Comparison of ENCODE assay signal across 30 mouse cellular contexts in the genomic region with DNA sequence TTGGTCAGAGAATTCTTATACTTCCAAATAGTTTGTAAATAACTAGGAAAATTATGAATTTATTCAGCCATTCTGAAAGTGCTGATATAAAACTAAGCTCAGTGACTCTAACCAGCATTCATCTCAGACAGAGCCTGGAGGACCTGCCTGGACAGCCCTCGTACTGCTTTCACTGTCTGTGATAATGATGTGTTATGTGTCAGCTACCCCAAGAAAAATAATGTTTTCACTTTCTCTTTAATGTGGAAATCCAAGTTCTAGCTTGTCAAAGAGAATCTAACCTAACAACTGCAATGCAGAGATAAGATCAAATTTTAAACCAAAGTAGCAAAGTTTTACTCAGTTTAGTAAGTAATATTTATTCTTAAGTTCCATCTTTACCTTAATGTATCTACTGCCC. TPM values are rescaled to one million over a fixed set of nuclear protein-coding genes. Genes with fewer than 3 reads are reported as not detected.
DNase-seq lines count a peak whose midpoint lies in the region; ATAC-seq and TF ChIP-seq lines count a peak whose summit lies in the region.
"Had no signal": no experiment of that assay in that cellular context is flagged by ENCODE, and none has a peak within 500 bp of the region (broad histone marks: within the 10 kb centered on the region; RNA-seq: fewer than 3 reads in every experiment).

No protein-coding gene starts in this region.

- 33% methylated on average over 1 of the region's 1 CpGs for WGBS in spleen, adult 2 months
- 76% methylated on average over 1 of the region's 1 CpGs for WGBS in liver, embryonic 12.5 days (ENCODE audit: insufficient replicate concordance)

- peaks cover 8% of the 10 kb centered on the region; the same call in 1 of the 2 replicates for H3K4me1 ChIP-seq in spleen, adult 2 months (ENCODE audit: control insufficient read depth, insufficient read depth, insufficient read length)
- peaks cover 4% of the 10 kb centered on the region for H3K4me1 ChIP-seq in liver, embryonic 12.5 days
- H3K4me1 ChIP-seq: embryonic facial prominence, embryonic 10.5 days; forebrain, embryonic 12.5 days; forebrain, embryonic 15.5 days; heart, embryonic 10.5 days; hindbrain, embryonic 15.5 days had no signal

- DNase-seq in spleen, adult 2 months (ENCODE audit: low read depth in 1 of 2, low spot score in 2 of 2) = no peak
- DNase-seq in spleen, postnatal 14 days (ENCODE audit: low spot score in 2 of 2) = no peak
- peak; percentile 9 for DNase-seq in CD4-positive, CD25-positive, alpha-beta regulatory T cell, adult 2 months (ENCODE audit: low read depth, low spot score)
- peak; percentile 34 for DNase-seq in splenic B cell, adult 2 months (ENCODE audit: low read depth, low spot score)
- no peak for DNase-seq in adrenal gland, postnatal 36 days
- DNase-seq in right cerebral cortex, postnatal 36 days (ENCODE audit: low spot score in 2 of 2) = no peak
- DNase-seq: adrenal gland, adult 2 months; adrenal gland, postnatal 25 days; cerebellum, adult 18-20 months; cerebellum, adult 9-10 months; cerebellum, postnatal 36 days; embryo, embryonic 11 days; gastrocnemius, postnatal 36 days; heart, adult 2 months; heart, postnatal 14 days; heart, postnatal 4 days; kidney, adult 18-20 months had no signal

- no peak for TF ChIP-seq POLR2A in spleen, adult 2 months (IDR thresholded peaks at IDR 0.05; ENCODE audit: low read depth, low read length)

- H3K9me3 ChIP-seq in liver, embryonic 12.5 days (replicated peaks) = no peaks in the 10 kb centered on the region
- H3K9me3 ChIP-seq: embryonic facial prominence, embryonic 10.5 days; embryonic facial prominence, embryonic 13.5 days; forebrain, embryonic 12.5 days; forebrain, embryonic 15.5 days; G1E; heart, embryonic 10.5 days; heart, embryonic 13.5 days; hindbrain, embryonic 15.5 days had no signal

- ATAC-seq in activated CD4-positive, CD25-positive, alpha-beta regulatory T cell, adult 4 months = peak; percentile 68
- no peak for ATAC-seq in liver, embryonic 12.5 days
- ATAC-seq: forebrain, embryonic 15.5 days; intestine, embryonic 16.5 days; Patski had no signal

- H3K4me3 ChIP-seq in spleen, adult 2 months (ENCODE audit: extremely low read depth, insufficient read depth, insufficient read length) = no peak overlapping the region
- no peak overlapping the region for H3K4me3 ChIP-seq in liver, embryonic 12.5 days
- H3K4me3 ChIP-seq: embryonic facial prominence, embryonic 10.5 days; embryonic facial prominence, embryonic 13.5 days; erythroblast, embryonic 14.5 days; forebrain, embryonic 12.5 days; forebrain, embryonic 15.5 days; heart, adult 2 months; heart, embryonic 10.5 days; heart, embryonic 13.5 days; hindbrain, embryonic 15.5 days had no signal

- H3K27me3 ChIP-seq in spleen, adult 2 months (ENCODE audit: control insufficient read depth, insufficient read depth, low read length) = no peaks in the 10 kb centered on the region
- H3K27me3 ChIP-seq in splenic B cell, adult 2 months (ENCODE audit: control insufficient read depth, insufficient read depth, low read length, poor library complexity, severe bottlenecking) = no peaks in the 10 kb centered on the region
- no peaks in the 10 kb centered on the region for H3K27me3 ChIP-seq in liver, embryonic 12.5 days (replicated peaks)
- H3K27me3 ChIP-seq: embryonic facial prominence, embryonic 13.5 days; forebrain, embryonic 12.5 days; forebrain, embryonic 15.5 days; heart, embryonic 13.5 days; hindbrain, embryonic 15.5 days; Patski had no signal

- H3K4me2 ChIP-seq in liver, embryonic 12.5 days = no peak overlapping the region
- H3K4me2 ChIP-seq: embryonic facial prominence, embryonic 13.5 days; forebrain, embryonic 12.5 days; forebrain, embryonic 15.5 days; heart, embryonic 13.5 days; hindbrain, embryonic 15.5 days had no signal

- TF ChIP-seq CTCF in spleen, adult 2 months (IDR thresholded peaks at IDR 0.05; ENCODE audit: extremely low read depth, insufficient read depth, insufficient read length, insufficient replicate concordance) = no peak

- H3K9ac ChIP-seq in liver, embryonic 12.5 days = no peak overlapping the region
- H3K9ac ChIP-seq: embryonic facial prominence, embryonic 13.5 days; forebrain, embryonic 12.5 days; forebrain, embryonic 15.5 days; heart, embryonic 13.5 days; hindbrain, embryonic 15.5 days had no signal

- peak overlapping the region; percentile 72; the same call in 1 of the 2 replicates for H3K27ac ChIP-seq in spleen, adult 2 months (ENCODE audit: insufficient read depth, low read length)
- H3K27ac ChIP-seq in liver, embryonic 12.5 days = no peak overlapping the region
- H3K27ac ChIP-seq: embryonic facial prominence, embryonic 10.5 days; embryonic facial prominence, embryonic 13.5 days; forebrain, embryonic 12.5 days; forebrain, embryonic 15.5 days; heart, adult 2 months; heart, embryonic 10.5 days; heart, embryonic 13.5 days; hindbrain, embryonic 15.5 days had no signal

- H3K36me3 ChIP-seq in spleen, adult 2 months (ENCODE audit: control insufficient read depth, insufficient read depth, low read length) = peaks cover 1% of the 10 kb centered on the region; the same call in 1 of the 2 replicates
- H3K36me3 ChIP-seq in splenic B cell, adult 2 months (ENCODE audit: control insufficient read depth, insufficient read depth, low read length, poor library complexity, severe bottlenecking) = no peaks in the 10 kb centered on the region
- peaks cover 8% of the 10 kb centered on the region; the same call in 1 of the 2 replicates for H3K36me3 ChIP-seq in liver, embryonic 12.5 days
- H3K36me3 ChIP-seq: embryonic facial prominence, embryonic 10.5 days; embryonic facial prominence, embryonic 13.5 days; forebrain, embryonic 12.5 days; forebrain, embryonic 15.5 days; heart, embryonic 10.5 days; hindbrain, embryonic 15.5 days had no signal

RNA-seq across cellular contexts. Expression of a gene that starts 35.6 kb away (rescaled TPM):
- 5.4 and 6.5 TPM in 2 replicates for polyA plus RNA-seq in spleen, adult 2 months (2012; rRNA removed)
- polyA plus RNA-seq in activated CD4-positive, CD25-positive, alpha-beta regulatory T cell, adult 4 months (2017; shearing (Covaris generic)) = 10 to 100 TPM; 56.1 to 71.5 TPM
- total RNA-seq in adrenal gland, postnatal 36 days (2021) = 10 to 100 TPM; 66.7 to 69.6 TPM
- polyA plus RNA-seq in liver, embryonic 12.5 days (2016; fragmentation: Nextera tagmentation; extraction: Ambion mirVana) = 55.6 and 56.3 TPM in 2 replicates

RNA-seq across cellular contexts. Expression of a gene that starts 35.8 kb away (rescaled TPM):
- 3.4 and 4.4 TPM in 2 replicates for polyA plus RNA-seq in spleen, adult 2 months (2012; rRNA removed)
- 10 to 100 TPM in 1 of 2 experiments, 1 to 10 TPM in 1; 9.4 to 10.5 TPM for polyA plus RNA-seq in activated CD4-positive, CD25-positive, alpha-beta regulatory T cell, adult 4 months (2017; shearing (Covaris generic))
- total RNA-seq in adrenal gland, postnatal 36 days (2021) = 10 to 100 TPM; 12.2 to 13.6 TPM
- 3.3 and 3.7 TPM in 2 replicates for polyA plus RNA-seq in liver, embryonic 12.5 days (2016; fragmentation: Nextera tagmentation; extraction: Ambion mirVana)

Comparison
In these comparisons a context has a peak if more than half of its experiments do, and no peak if none do; other contexts are left out.
1. DNase-seq: peak in CD4-positive, CD25-positive, alpha-beta regulatory T cell, adult 2 months (single experiment) and splenic B cell, adult 2 months (single experiment); none in spleen, adult 2 months (0 of 2), spleen, postnatal 14 days (0 of 2), adrenal gland, postnatal 36 days (0 of 2) and right cerebral cortex, postnatal 36 days (0 of 2).